Mouse (Mus musculus) gastrocnemius, postnatal 4 days (tissue): ENCODE results near the gene Msx3. TPM values are rescaled to one million over a fixed set of nuclear protein-coding genes. Genes with fewer than 3 reads are reported as not detected.

ENCODE experiments used
- total RNA-seq, 2 experiments: library from RNA; stranded (reverse); gene quantifications; 2 replicates each; pipeline ENCODE4 v1.2.3; 2021

Msx3 gene
- total RNA-seq, 2 experiments from 2014 or later: not detected

Other genes with a start within 250 kb of the Msx3 start
- under 1 TPM; 0.05 TPM for gene Adgra1, start 214.9 kb downstream of the Msx3 start, total RNA-seq
- 1 to 10 TPM in 1 of 2 experiments, under 1 TPM in 1; 0.91 to 1.0 TPM for gene Kndc1, start 154.4 kb downstream of the Msx3 start, total RNA-seq
- not detected for gene Utf1, start 105.3 kb downstream of the Msx3 start, total RNA-seq
- not detected for gene 6430531B16Rik, start 70.3 kb downstream of the Msx3 start, total RNA-seq
- gene Adam8, start 56.5 kb downstream of the Msx3 start, total RNA-seq: 1 to 10 TPM in 1 of 2 experiments, under 1 TPM in 1; 0.78 to 1.1 TPM
- 10 to 100 TPM; 11.0 to 11.2 TPM for gene Zfp511, start 12.7 kb downstream of the Msx3 start, total RNA-seq
- gene Tubgcp2, start 12.4 kb downstream of the Msx3 start, total RNA-seq: 10 to 100 TPM; 34.6 to 38.0 TPM
- gene Caly, start 33.5 kb upstream of the Msx3 start, total RNA-seq: not detected
- gene Prap1, start 44.3 kb upstream of the Msx3 start, total RNA-seq: not detected
- 10 to 100 TPM; 30.6 to 32.4 TPM for gene Fuom, start 53.4 kb upstream of the Msx3 start, total RNA-seq
- 1 to 10 TPM; 6.6 to 7.0 TPM for gene Paox, start 66.7 kb upstream of the Msx3 start, total RNA-seq
- 10 to 100 TPM; 78.9 to 80.2 TPM for gene Echs1, start 67.4 kb upstream of the Msx3 start, total RNA-seq
- 10 to 100 TPM; 19.6 to 20.4 TPM for gene Mtg1, start 88.5 kb upstream of the Msx3 start, total RNA-seq
- gene Sprn, start 105.8 kb upstream of the Msx3 start, total RNA-seq: under 1 TPM; 0.29 to 0.42 TPM
- not detected for gene Olfr522, start 115.7 kb upstream of the Msx3 start, total RNA-seq
- gene Olfr523, start 124.1 kb upstream of the Msx3 start, total RNA-seq: not detected
- gene Olfr524, start 156.9 kb upstream of the Msx3 start, total RNA-seq: not detected
- under 1 TPM in 1 of 2 experiments, not detected in 1; 0.16 TPM for gene Cd163l1, start 169.2 kb upstream of the Msx3 start, total RNA-seq
- gene 5830411N06Rik, start 198.2 kb upstream of the Msx3 start, total RNA-seq: not detected